Mouse (Mus musculus): ENCODE data around the gene Ube2a.
"Not testable (repeated sequence)": the region's sequence is repeated elsewhere in the genome, so short reads cannot be mapped to it uniquely, and the experiment has no call there.

Ube2a gene

GRCm38 (mm10) chrX:36873765-36874164, at the start of gene Ube2a, which contains the start of gene C330007P06Rik:
Gene Ube2a, plus strand, starts transcription at chrX:36873900.
Gene C330007P06Rik, minus strand, starts transcription at chrX:36874111.
- no peak for DNase-seq (ENCODE audit: low spot score)

GRCm38 (mm10) chrX:36823932-36824711, 49.6 kb upstream of the Ube2a start:
- no peak for DNase-seq (ENCODE audit: low spot score)

GRCm38 (mm10) chrX:36825032-36825431, 48.7 kb upstream of the Ube2a start:
- no peak for DNase-seq (ENCODE audit: low spot score)

- no peak for DNase-seq (ENCODE audit: low spot score)
Observed at GRCm38 (mm10) chrX:36826873-36827272, 46.8 kb upstream of the Ube2a start.

GRCm38 (mm10) chrX:36830271-36830670, 43.4 kb upstream of the Ube2a start:
- peak; percentile 38 for DNase-seq (ENCODE audit: low spot score)

- DNase-seq (ENCODE audit: low spot score): no peak
Observed at GRCm38 (mm10) chrX:36831632-36832031, 42.1 kb upstream of the Ube2a start.

- DNase-seq (ENCODE audit: low spot score): no peak
Observed at GRCm38 (mm10) chrX:36833397-36834084, 40.2 kb upstream of the Ube2a start.

- DNase-seq (ENCODE audit: low spot score): no peak
Observed at GRCm38 (mm10) chrX:36837069-36837676, 36.5 kb upstream of the Ube2a start.

GRCm38 (mm10) chrX:36839391-36839790, 34.3 kb upstream of the Ube2a start:
- DNase-seq (ENCODE audit: low spot score): no peak

GRCm38 (mm10) chrX:36841698-36842097, 32.0 kb upstream of the Ube2a start:
- DNase-seq (ENCODE audit: low spot score): no peak

GRCm38 (mm10) chrX:36843346-36843990, 30.2 kb upstream of the Ube2a start:
- no peak for DNase-seq (ENCODE audit: low spot score)

- no peak for DNase-seq (ENCODE audit: low spot score)
Observed at GRCm38 (mm10) chrX:36847152-36847551, 26.5 kb upstream of the Ube2a start.

- DNase-seq (ENCODE audit: low spot score): no peak
Observed at GRCm38 (mm10) chrX:36852631-36853030, 21.1 kb upstream of the Ube2a start.

- peak; percentile 81 for DNase-seq (ENCODE audit: low spot score)
Observed at GRCm38 (mm10) chrX:36863766-36864608, 9.7 kb upstream of the Ube2a start.

GRCm38 (mm10) chrX:36864609-36865328, 8.9 kb upstream of the Ube2a start:
- no peak for DNase-seq (ENCODE audit: low spot score)

GRCm38 (mm10) chrX:36870372-36870771, 3.3 kb upstream of the Ube2a start:
- DNase-seq (ENCODE audit: low spot score): no peak

- peak; percentile 87 for DNase-seq (ENCODE audit: low spot score)
Observed at GRCm38 (mm10) chrX:36874178-36874696, 537 bp downstream of the Ube2a start.

GRCm38 (mm10) chrX:36874704-36875128, 1.0 kb downstream of the Ube2a start:
- DNase-seq (ENCODE audit: low spot score): no peak

- DNase-seq (ENCODE audit: low spot score): no peak
Observed at GRCm38 (mm10) chrX:36884719-36885118, 11.0 kb downstream of the Ube2a start.

- DNase-seq (ENCODE audit: low spot score): not testable (repeated sequence)
Observed at GRCm38 (mm10) chrX:36898931-36899330, 25.2 kb downstream of the Ube2a start.
